Mouse (Mus musculus) left cerebral cortex, adult 18-20 months (tissue): ENCODE data around the gene Qtrt2. TPM values are rescaled to one million over a fixed set of nuclear protein-coding genes. Genes with fewer than 3 reads are reported as not detected.

Experiments
- DNase-seq, 2 experiments: peaks; one replicate each; pipeline ENCODE4 v3.0.0; 2021 to 2022; ENCODE audit warnings: low spot score in 2 of 2, mixed read lengths in 1 of 2
- total RNA-seq, 2 experiments: library from RNA; stranded (reverse); gene quantifications; 2 replicates each; pipeline ENCODE4 v1.2.3; 2021

The Qtrt2 gene
- total RNA-seq, 2 experiments from 2014 or later = 30.2 to 34.8 TPM

GRCm38 (mm10) chr16:43925846-43926245, 763 bp downstream of the Qtrt2 start:
- no peak for DNase-seq

- no peak for DNase-seq
Observed at GRCm38 (mm10) chr16:43925001-43925558, 1.5 kb downstream of the Qtrt2 start.

- no peak for DNase-seq
Observed at GRCm38 (mm10) chr16:43922630-43923029, 4.0 kb downstream of the Qtrt2 start.

GRCm38 (mm10) chr16:43922024-43922423, 4.6 kb downstream of the Qtrt2 start:
- DNase-seq = no peak

- DNase-seq = no peak
Observed at GRCm38 (mm10) chr16:43918867-43919266, 7.7 kb downstream of the Qtrt2 start.

GRCm38 (mm10) chr16:43908881-43909280, 17.7 kb downstream of the Qtrt2 start:
- no peak for DNase-seq

- DNase-seq = no peak
Observed at GRCm38 (mm10) chr16:43900571-43900970, 26.0 kb downstream of the Qtrt2 start.

- DNase-seq = no peak
Observed at GRCm38 (mm10) chr16:43900138-43900537, 26.5 kb downstream of the Qtrt2 start.

GRCm38 (mm10) chr16:43894501-43894900, 32.1 kb downstream of the Qtrt2 start:
- peak in 1 of 2 experiments; percentile 8 for DNase-seq

GRCm38 (mm10) chr16:43890747-43891336, 35.8 kb downstream of the Qtrt2 start:
- no peak for DNase-seq

- no peak for DNase-seq
Observed at GRCm38 (mm10) chr16:43890005-43890336, 36.6 kb downstream of the Qtrt2 start.

- DNase-seq = peak; percentile 100
Observed at GRCm38 (mm10) chr16:43889208-43890004, 37.2 kb downstream of the Qtrt2 start, which contains the start of gene Ccdc191. Gene Ccdc191, plus strand, starts transcription at chr16:43889800.

- no peak for DNase-seq
Observed at GRCm38 (mm10) chr16:43882329-43882728, 44.3 kb downstream of the Qtrt2 start.

- DNase-seq = no peak
Observed at GRCm38 (mm10) chr16:43881636-43882035, 45.0 kb downstream of the Qtrt2 start.

GRCm38 (mm10) chr16:43879769-43880168, 46.8 kb downstream of the Qtrt2 start:
- DNase-seq = no peak

- no peak for DNase-seq
Observed at GRCm38 (mm10) chr16:43871419-43871818, 55.2 kb downstream of the Qtrt2 start.

GRCm38 (mm10) chr16:43869805-43870204, 56.8 kb downstream of the Qtrt2 start:
- no peak for DNase-seq

- DNase-seq = no peak
Observed at GRCm38 (mm10) chr16:43860624-43861023, 66.0 kb downstream of the Qtrt2 start.

- no peak for DNase-seq
Observed at GRCm38 (mm10) chr16:43858941-43859476, 67.6 kb downstream of the Qtrt2 start.

GRCm38 (mm10) chr16:43849839-43850238, 76.8 kb downstream of the Qtrt2 start:
- no peak for DNase-seq

- DNase-seq = no peak
Observed at GRCm38 (mm10) chr16:43841236-43841635, 85.4 kb downstream of the Qtrt2 start.

GRCm38 (mm10) chr16:43831957-43832356, 94.7 kb downstream of the Qtrt2 start:
- no peak for DNase-seq
